Comparison of ENCODE assay signal across 18 mouse cellular contexts in the genomic region with DNA sequence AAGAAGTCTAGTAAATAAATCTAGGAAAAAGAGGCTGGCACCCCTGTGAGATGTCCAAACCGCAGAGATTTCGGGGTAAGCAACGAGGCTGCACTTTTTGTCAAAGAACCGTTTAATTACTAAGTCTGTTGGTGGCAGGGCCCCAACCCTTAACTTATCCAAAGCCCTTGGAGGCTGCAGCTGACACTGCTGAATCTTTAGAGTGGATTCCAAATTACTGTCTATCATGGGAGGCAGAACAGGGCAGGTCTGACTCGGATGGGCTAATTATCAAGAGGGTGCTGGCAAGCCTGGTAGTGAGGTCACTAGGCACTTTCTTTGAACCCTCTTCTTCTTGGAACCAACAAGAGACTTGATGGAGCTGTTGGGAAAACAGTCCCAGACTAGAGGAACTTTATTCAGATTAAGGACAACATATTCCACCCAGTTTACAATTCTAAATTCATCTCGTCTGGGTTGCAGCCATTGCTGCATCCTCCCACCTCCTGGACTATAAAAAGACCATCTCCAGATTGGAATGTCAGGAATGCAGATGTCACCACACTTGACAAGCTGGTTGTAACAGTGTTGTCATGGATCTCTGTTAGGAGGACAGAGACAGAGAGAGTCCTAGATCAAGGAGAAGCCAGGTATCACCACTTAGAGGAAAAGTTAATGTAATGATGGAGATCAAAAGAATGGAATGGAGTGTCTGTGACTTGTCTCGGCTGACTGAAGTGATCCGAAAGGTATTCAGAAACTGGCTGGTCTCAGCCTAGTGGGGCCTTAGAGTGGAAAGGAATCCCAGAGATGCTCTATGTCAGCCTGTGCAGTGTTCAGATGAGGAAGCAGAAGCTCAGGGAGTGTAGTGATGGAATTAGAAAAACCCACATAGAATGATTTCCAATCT. TPM values are rescaled to one million over a fixed set of nuclear protein-coding genes. Genes with fewer than 3 reads are reported as not detected.
A peak's percentile ranks its signal among the peaks of the same experiment; 100 is the strongest.
DNase-seq lines count a peak whose midpoint lies in the region; ATAC-seq and TF ChIP-seq lines count a peak whose summit lies in the region.
"Had no signal": no experiment of that assay in that cellular context is flagged by ENCODE, and none has a peak within 500 bp of the region (broad histone marks: within the 10 kb centered on the region; RNA-seq: fewer than 3 reads in every experiment).

No protein-coding gene starts in this region.

- TF ChIP-seq CTCF in hindbrain, postnatal 0 days (IDR thresholded peaks at IDR 0.05; ENCODE audit: low read depth), result no peak

- H3K4me3 ChIP-seq in hindbrain, postnatal 0 days (ENCODE audit: low read length), result no peak overlapping the region
- H3K4me3 ChIP-seq in hindbrain, embryonic 12.5 days, result no peak overlapping the region
- H3K4me3 ChIP-seq in forebrain, embryonic 15.5 days, result no peak overlapping the region
- H3K4me3 ChIP-seq: embryonic facial prominence, embryonic 15.5 days; intestine, embryonic 15.5 days; myocyte; stomach, embryonic 15.5 days had no signal

- peaks cover 3% of the 10 kb centered on the region; the same call in 1 of the 2 replicates for H3K4me1 ChIP-seq in hindbrain, postnatal 0 days (ENCODE audit: insufficient read depth, low read length)
- H3K4me1 ChIP-seq in hindbrain, embryonic 12.5 days, result peaks cover 8% of the 10 kb centered on the region
- H3K4me1 ChIP-seq in forebrain, embryonic 15.5 days, result peaks cover 29% of the 10 kb centered on the region

- DNase-seq in hindbrain, postnatal 0 days (ENCODE audit: low spot score), result peak; percentile 74
- DNase-seq in 3T3-L1 (ENCODE audit: low read depth, low spot score), result peak; percentile 6
- peak; percentile 36 for DNase-seq in ES-CJ7 (ENCODE audit: low read depth, low spot score)
- no peak for DNase-seq in c-Kit-positive CD71-positive TER-119-positive erythroid progenitor cells, embryonic 14.5 days (ENCODE audit: low spot score)
- DNase-seq in spleen, postnatal 36 days (ENCODE audit: low spot score in 2 of 2), result no peak
- DNase-seq: adrenal gland, postnatal 14 days; kidney, postnatal 10 days; liver; thymus, postnatal 25 days had no signal

- H3K4me2 ChIP-seq in hindbrain, postnatal 0 days (ENCODE audit: low read depth, low read length), result no peak overlapping the region
- no peak overlapping the region for H3K4me2 ChIP-seq in hindbrain, embryonic 12.5 days (replicated peaks)
- no peak overlapping the region for H3K4me2 ChIP-seq in forebrain, embryonic 15.5 days (replicated peaks)
- H3K4me2 ChIP-seq: embryonic facial prominence, embryonic 15.5 days; intestine, embryonic 15.5 days; stomach, embryonic 15.5 days had no signal

- H3K9me3 ChIP-seq in hindbrain, postnatal 0 days (ENCODE audit: low read length), result no peaks in the 10 kb centered on the region
- no peaks in the 10 kb centered on the region for H3K9me3 ChIP-seq in hindbrain, embryonic 12.5 days (replicated peaks)
- no peaks in the 10 kb centered on the region for H3K9me3 ChIP-seq in forebrain, embryonic 15.5 days
- H3K9me3 ChIP-seq: embryonic facial prominence, embryonic 15.5 days; intestine, embryonic 15.5 days; stomach, embryonic 15.5 days had no signal

- H3K27ac ChIP-seq in hindbrain, postnatal 0 days, result no peak overlapping the region
- H3K27ac ChIP-seq in hindbrain, embryonic 12.5 days, result no peak overlapping the region
- no peak overlapping the region for H3K27ac ChIP-seq in forebrain, embryonic 15.5 days (replicated peaks)
- H3K27ac ChIP-seq: embryonic facial prominence, embryonic 15.5 days; intestine, embryonic 15.5 days; stomach, embryonic 15.5 days had no signal

- WGBS in hindbrain, postnatal 0 days, result 57% methylated on average over 8 of the region's 8 CpGs
- 75% methylated on average over 8 of the region's 8 CpGs for WGBS in hindbrain, embryonic 12.5 days
- WGBS in forebrain, embryonic 15.5 days, result 44% methylated on average over 8 of the region's 8 CpGs

- 0 out of 2 replicates have a peak, but pooled peaks cover 6% of the 10 kb centered on the region for H3K27me3 ChIP-seq in hindbrain, postnatal 0 days (ENCODE audit: insufficient read depth, low read length)
- H3K27me3 ChIP-seq in hindbrain, embryonic 12.5 days, result peaks cover 16% of the 10 kb centered on the region
- H3K27me3 ChIP-seq in forebrain, embryonic 15.5 days, result no peaks in the 10 kb centered on the region

- no peak overlapping the region for H3K9ac ChIP-seq in hindbrain, postnatal 0 days (replicated peaks; ENCODE audit: low read length)
- H3K9ac ChIP-seq in hindbrain, embryonic 12.5 days, result no peak overlapping the region
- H3K9ac ChIP-seq in forebrain, embryonic 15.5 days (replicated peaks), result no peak overlapping the region
- H3K9ac ChIP-seq: embryonic facial prominence, embryonic 15.5 days; intestine, embryonic 15.5 days; stomach, embryonic 15.5 days had no signal

- no peaks in the 10 kb centered on the region for H3K36me3 ChIP-seq in hindbrain, postnatal 0 days (ENCODE audit: insufficient read depth, low read length)
- H3K36me3 ChIP-seq in hindbrain, embryonic 12.5 days, result no peaks in the 10 kb centered on the region
- H3K36me3 ChIP-seq in forebrain, embryonic 15.5 days, result no peaks in the 10 kb centered on the region
- H3K36me3 ChIP-seq: embryonic facial prominence, embryonic 15.5 days; intestine, embryonic 15.5 days; stomach, embryonic 15.5 days had no signal

- ATAC-seq in hindbrain, postnatal 0 days, result peak; percentile 83
- no peak for ATAC-seq in hindbrain, embryonic 12.5 days (ENCODE audit: low FRiP score)
- peak; percentile 83 for ATAC-seq in forebrain, embryonic 15.5 days (replicated peaks)
- ATAC-seq: intestine, embryonic 15.5 days had no signal

RNA-seq across cellular contexts. Expression of a gene that starts 50.7 kb away (rescaled TPM):
- 23.0 and 25.8 TPM in 2 replicates for total RNA-seq in hindbrain, postnatal 0 days (2014; rRNA removed)
- 5.3 and 5.9 TPM in 2 replicates for polyA plus RNA-seq in hindbrain, postnatal 0 days (2015; fragmentation: Nextera tagmentation; extraction: Ambion mirVana)
- 5.6 and 6.5 TPM in 2 replicates for polyA plus RNA-seq in hindbrain, embryonic 12.5 days (2016; fragmentation: Nextera tagmentation; extraction: Ambion mirVana)
- 3.5 TPM in 2 replicates for polyA plus RNA-seq in forebrain, embryonic 15.5 days (2015; fragmentation: Nextera tagmentation; extraction: Ambion mirVana)
- total RNA-seq: common myeloid progenitor, adult 5-6 weeks; granulocyte monocyte progenitor cell, adult 5-6 weeks; megakaryocyte-erythroid progenitor cell, adult 5-6 weeks had no signal

Comparison
In these comparisons a context has a peak if more than half of its experiments do, and no peak if none do; other contexts are left out.
1. DNase-seq: peak in hindbrain, postnatal 0 days (single experiment), 3T3-L1 (single experiment) and ES-CJ7 (single experiment); none in c-Kit-positive CD71-positive TER-119-positive erythroid progenitor cells, embryonic 14.5 days (single experiment) and spleen, postnatal 36 days (0 of 2).